Mouse (Mus musculus): ENCODE data around the gene Zfp94. TPM values are rescaled to one million over a fixed set of nuclear protein-coding genes. Genes with fewer than 3 reads are reported as not detected.

The Zfp94 gene
- polyA plus RNA-seq (2012; fragmentation: generic; extraction: Trizol): 2.1 TPM

DNA sequence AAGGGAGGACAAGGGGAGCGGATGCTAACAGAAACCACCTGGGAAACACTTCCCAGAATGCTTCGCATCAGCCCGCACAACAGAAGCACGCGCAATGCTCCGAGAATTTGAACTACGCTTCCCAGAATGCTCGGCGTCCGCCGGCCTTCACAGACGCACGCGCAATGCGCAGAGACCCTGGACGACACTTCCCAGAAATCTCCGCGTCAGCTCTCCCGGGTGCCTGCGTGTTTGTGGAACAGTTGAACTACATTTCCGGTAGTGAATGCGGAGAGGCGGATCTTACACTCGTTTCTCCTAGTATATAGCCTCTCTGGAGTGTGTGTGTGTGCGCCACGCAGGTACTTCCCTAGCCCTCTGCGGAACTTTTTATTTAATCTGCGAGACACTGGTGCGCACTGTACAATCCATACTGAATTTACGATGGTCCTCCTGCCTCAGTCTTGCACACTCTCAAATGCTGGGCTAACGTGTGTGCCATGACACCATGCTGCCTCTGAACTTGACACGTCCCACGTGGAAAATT, at the start of gene Zfp94:
Gene Zfp94, minus strand, starts transcription at position 100 of the 526 bp plus-strand sequence.
- TF ChIP-seq POLR2AphosphoS2 (IDR thresholded peaks at IDR 0.05; ENCODE audit: insufficient read length, low read depth) (peak; percentile 67), REST (IDR thresholded peaks at IDR 0.05; ENCODE audit: insufficient read depth, insufficient read length) (no peak), POLR2A (IDR thresholded peaks at IDR 0.05; ENCODE audit: insufficient read length, low read depth) (peak; percentile 74)

DNA sequence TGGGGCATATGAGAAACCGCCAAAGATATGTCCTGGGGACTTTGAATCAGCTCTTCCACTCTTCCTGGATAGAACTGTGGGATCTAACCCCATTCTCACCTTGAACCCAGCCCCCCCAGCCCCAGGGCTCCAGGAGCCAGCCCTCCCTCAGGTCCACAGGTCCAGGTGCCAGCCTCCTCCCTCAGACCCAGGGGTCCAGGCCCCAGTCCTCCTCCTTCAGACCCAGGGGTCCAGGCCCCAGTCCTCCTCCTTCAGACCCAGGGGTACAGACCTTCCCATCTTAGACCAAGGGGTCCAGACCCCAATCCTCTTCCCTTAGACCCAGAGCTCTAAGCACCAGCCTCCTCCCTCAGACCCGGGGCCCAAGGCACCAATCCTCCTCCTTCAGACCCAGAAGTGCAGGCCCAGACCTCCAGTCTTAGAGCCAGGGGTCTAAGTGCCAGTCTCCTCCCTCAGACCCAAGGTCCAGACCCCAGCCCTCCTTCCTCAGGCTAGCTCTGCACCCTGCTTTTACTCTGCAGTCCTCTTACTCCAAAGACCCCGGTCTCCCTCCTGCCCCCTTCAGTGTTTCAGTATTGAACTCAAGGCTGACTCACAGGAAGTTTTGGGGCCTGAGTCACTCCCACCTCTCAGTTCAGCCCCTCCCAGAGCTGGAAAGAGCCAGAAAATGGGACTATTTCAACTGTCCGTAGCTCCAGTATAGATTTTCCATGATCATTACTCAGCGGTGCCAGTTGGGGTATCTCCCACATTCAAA, 49.0 kb upstream of the Zfp94 start:
- Histone ChIP-seq H3ac (ENCODE audit: control insufficient read depth, insufficient read length) (no peak overlapping the region), H3K4me3 (peak overlapping the region; percentile 5), H3K27me3 (ENCODE audit: control insufficient read depth, insufficient read depth, insufficient read length) (no peaks in the 10 kb centered on the region), H3K79me2 (ENCODE audit: control insufficient read depth, insufficient read depth) (no peaks in the 10 kb centered on the region), H3K4me2 (ENCODE audit: low read depth) (peak overlapping the region; percentile 48), H3K36me3 (ENCODE audit: control insufficient read depth, insufficient read depth) (no peaks in the 10 kb centered on the region)
- no peak for TF ChIP-seq MAX (IDR thresholded peaks at IDR 0.05; ENCODE audit: low read depth)
- no peak for TF ChIP-seq TCF12 (IDR thresholded peaks at IDR 0.05; ENCODE audit: insufficient read depth, poor library complexity, severe bottlenecking)
- TF ChIP-seq TCF3 (IDR thresholded peaks at IDR 0.05; ENCODE audit: insufficient read length, low read depth): no peak
- no peak for TF ChIP-seq CEBPB (IDR thresholded peaks at IDR 0.05; ENCODE audit: insufficient read depth, poor library complexity, severe bottlenecking)
- no peak for TF ChIP-seq E2F4 (IDR thresholded peaks at IDR 0.05; ENCODE audit: insufficient read depth)
- TF ChIP-seq REST (IDR thresholded peaks at IDR 0.05; ENCODE audit: insufficient read depth, insufficient read length): no peak
- no peak for TF ChIP-seq SRF (IDR thresholded peaks at IDR 0.05; ENCODE audit: control insufficient read depth, insufficient read length, low read depth)
- TF ChIP-seq POLR2AphosphoS2 (IDR thresholded peaks at IDR 0.05; ENCODE audit: insufficient read length, low read depth): no peak
- TF ChIP-seq POLR2A (IDR thresholded peaks at IDR 0.05; ENCODE audit: insufficient read length, low read depth): no peak
- TF ChIP-seq MYOD1 (IDR thresholded peaks at IDR 0.05; ENCODE audit: control insufficient read depth in 1 of 3, insufficient read length in 2 of 3, low read depth in 2 of 3): no peak

More for the DNA sequence above, at the start of gene Zfp94:
- Histone ChIP-seq H3K4me2 (ENCODE audit: low read depth) (peak within 1 kb of the TSS; percentile 92), H3ac (ENCODE audit: control insufficient read depth, insufficient read length) (no peak within 1 kb of the TSS), H3K36me3 (ENCODE audit: control insufficient read depth, insufficient read depth) (no peaks in the 10 kb centered on the region), H3K27me3 (ENCODE audit: control insufficient read depth, insufficient read depth, insufficient read length) (no peaks in the 10 kb centered on the region), H3K4me3 (peak within 1 kb of the TSS; percentile 39), H3K79me2 (ENCODE audit: control insufficient read depth, insufficient read depth) (no peaks in the 10 kb centered on the region)

DNA sequence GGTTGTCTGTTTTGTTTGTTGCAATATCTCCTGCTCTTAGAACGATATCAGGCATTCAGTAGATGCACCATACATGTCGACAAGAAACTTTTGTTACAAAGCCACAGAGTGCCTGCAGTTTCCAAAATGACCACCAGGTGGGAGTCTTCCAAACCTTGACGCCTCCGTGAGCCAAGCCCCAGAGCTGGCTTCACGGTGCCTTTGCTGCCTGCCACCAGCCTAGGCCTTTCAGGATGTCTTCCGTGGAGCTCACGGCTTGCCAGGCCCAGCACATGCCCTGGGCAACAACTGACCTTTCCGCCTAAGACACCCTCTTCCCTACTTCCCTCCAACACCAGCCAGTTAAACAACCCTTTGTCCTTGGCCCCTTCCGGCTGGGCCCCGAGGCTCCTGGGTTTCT, 48.4 kb upstream of the Zfp94 start:
- TF ChIP-seq POLR2AphosphoS2 (IDR thresholded peaks at IDR 0.05; ENCODE audit: insufficient read length, low read depth) (peak; percentile 18), POLR2A (IDR thresholded peaks at IDR 0.05; ENCODE audit: insufficient read length, low read depth) (peak; percentile 54), MYOG (IDR thresholded peaks at IDR 0.05; ENCODE audit: control insufficient read depth in 1 of 3, insufficient read depth in 1 of 3, insufficient read length in 2 of 3, low read depth in 2 of 3) (no peak)
- H3K4me2 ChIP-seq (ENCODE audit: low read depth): peak overlapping the region; percentile 40
- H3K36me3 ChIP-seq (ENCODE audit: control insufficient read depth, insufficient read depth): no peaks in the 10 kb centered on the region
- H3K27me3 ChIP-seq (ENCODE audit: control insufficient read depth, insufficient read depth, insufficient read length): no peaks in the 10 kb centered on the region
- H3K79me2 ChIP-seq (ENCODE audit: control insufficient read depth, insufficient read depth): no peaks in the 10 kb centered on the region
- H3ac ChIP-seq (ENCODE audit: control insufficient read depth, insufficient read length): no peak overlapping the region
- H3K4me3 ChIP-seq: peak overlapping the region; percentile 5

DNA sequence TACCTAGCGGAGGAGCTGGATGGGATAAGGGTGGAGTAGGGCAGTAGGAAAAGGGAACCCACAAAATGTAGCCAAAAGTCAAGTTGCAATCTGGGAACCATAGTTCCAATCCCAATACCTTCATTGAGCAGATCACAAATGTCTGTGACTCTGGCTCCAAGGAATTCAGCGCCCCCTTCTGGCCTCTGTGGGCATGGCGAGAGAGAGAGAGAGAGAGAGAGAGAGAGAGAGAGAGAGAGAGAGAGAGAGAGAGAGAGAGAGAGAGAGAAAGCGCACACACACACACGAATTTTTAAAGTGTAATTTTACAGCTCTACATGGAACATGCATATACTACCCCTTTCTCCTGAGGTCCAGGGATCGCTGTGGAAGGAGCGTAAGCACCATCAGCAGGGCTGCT, 46.8 kb upstream of the Zfp94 start:
- Histone ChIP-seq H3K27me3 (ENCODE audit: control insufficient read depth, insufficient read depth, insufficient read length) (no peaks in the 10 kb centered on the region), H3K4me3 (no peak overlapping the region), H3ac (ENCODE audit: control insufficient read depth, insufficient read length) (no peak overlapping the region), H3K4me2 (ENCODE audit: low read depth) (peak overlapping the region; percentile 12), H3K79me2 (ENCODE audit: control insufficient read depth, insufficient read depth) (no peaks in the 10 kb centered on the region), H3K36me3 (ENCODE audit: control insufficient read depth, insufficient read depth) (no peaks in the 10 kb centered on the region)
- no peak for TF ChIP-seq USF1 (IDR thresholded peaks at IDR 0.05; ENCODE audit: low read depth)
- TF ChIP-seq SRF (IDR thresholded peaks at IDR 0.05; ENCODE audit: control insufficient read depth, insufficient read length, low read depth): no peak
- no peak for TF ChIP-seq E2F4 (IDR thresholded peaks at IDR 0.05; ENCODE audit: insufficient read depth)
- TF ChIP-seq TCF3 (IDR thresholded peaks at IDR 0.05; ENCODE audit: insufficient read length, low read depth): no peak
- no peak for TF ChIP-seq MYOD1 (IDR thresholded peaks at IDR 0.05; ENCODE audit: control insufficient read depth in 1 of 3, insufficient read length in 2 of 3, low read depth in 2 of 3)
- no peak for TF ChIP-seq CEBPB (IDR thresholded peaks at IDR 0.05; ENCODE audit: insufficient read depth, poor library complexity, severe bottlenecking)
- no peak for TF ChIP-seq MYOG (IDR thresholded peaks at IDR 0.05; ENCODE audit: control insufficient read depth in 1 of 3, insufficient read depth in 1 of 3, insufficient read length in 2 of 3, low read depth in 2 of 3)
- TF ChIP-seq POLR2A (IDR thresholded peaks at IDR 0.05; ENCODE audit: insufficient read length, low read depth): no peak
- no peak for TF ChIP-seq REST (IDR thresholded peaks at IDR 0.05; ENCODE audit: insufficient read depth, insufficient read length)
- no peak for TF ChIP-seq POLR2AphosphoS2 (IDR thresholded peaks at IDR 0.05; ENCODE audit: insufficient read length, low read depth)
- no peak for TF ChIP-seq MAX (IDR thresholded peaks at IDR 0.05; ENCODE audit: low read depth)
- no peak for TF ChIP-seq TCF12 (IDR thresholded peaks at IDR 0.05; ENCODE audit: insufficient read depth, poor library complexity, severe bottlenecking)

DNA sequence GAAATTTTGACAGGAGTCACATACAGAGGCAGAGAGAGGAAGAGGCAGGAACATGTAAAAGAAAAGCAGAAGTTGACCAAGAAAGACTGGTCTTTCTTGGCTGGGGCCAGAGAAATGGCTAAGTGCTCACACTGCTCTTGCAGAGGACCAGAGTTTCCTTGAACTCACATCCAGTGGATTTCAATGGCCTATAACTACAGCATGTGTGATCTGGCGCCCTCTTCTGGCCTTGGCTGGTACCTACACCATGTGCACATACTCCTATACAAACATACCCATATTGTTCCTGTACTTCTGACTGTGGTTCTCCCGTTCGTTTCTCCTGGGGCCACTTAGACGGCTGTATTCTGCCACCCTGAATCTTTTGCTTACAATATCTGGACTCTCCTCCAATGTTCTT, 44.5 kb upstream of the Zfp94 start:
- no peak overlapping the region for H3K4me3 ChIP-seq
- no peak overlapping the region for H3K4me2 ChIP-seq (ENCODE audit: low read depth)
- H3ac ChIP-seq (ENCODE audit: control insufficient read depth, insufficient read length): no peak overlapping the region
- H3K36me3 ChIP-seq (ENCODE audit: control insufficient read depth, insufficient read depth): no peaks in the 10 kb centered on the region
- peaks cover 2% of the 10 kb centered on the region for H3K27me3 ChIP-seq (ENCODE audit: control insufficient read depth, insufficient read depth, insufficient read length)
- TF ChIP-seq MYOD1 (IDR thresholded peaks at IDR 0.05; ENCODE audit: control insufficient read depth in 1 of 3, insufficient read length in 2 of 3, low read depth in 2 of 3): no peak
- TF ChIP-seq POLR2AphosphoS2 (IDR thresholded peaks at IDR 0.05; ENCODE audit: insufficient read length, low read depth): no peak
- TF ChIP-seq CEBPB (IDR thresholded peaks at IDR 0.05; ENCODE audit: insufficient read depth, poor library complexity, severe bottlenecking): no peak
- TF ChIP-seq TCF3 (IDR thresholded peaks at IDR 0.05; ENCODE audit: insufficient read length, low read depth): no peak
- no peak for TF ChIP-seq USF1 (IDR thresholded peaks at IDR 0.05; ENCODE audit: low read depth)
- TF ChIP-seq E2F4 (IDR thresholded peaks at IDR 0.05; ENCODE audit: insufficient read depth): no peak
- no peak for TF ChIP-seq MAX (IDR thresholded peaks at IDR 0.05; ENCODE audit: low read depth)
- TF ChIP-seq MYOG (IDR thresholded peaks at IDR 0.05; ENCODE audit: control insufficient read depth in 1 of 3, insufficient read depth in 1 of 3, insufficient read length in 2 of 3, low read depth in 2 of 3): no peak
- no peak for TF ChIP-seq REST (IDR thresholded peaks at IDR 0.05; ENCODE audit: insufficient read depth, insufficient read length)
- no peak for TF ChIP-seq TCF12 (IDR thresholded peaks at IDR 0.05; ENCODE audit: insufficient read depth, poor library complexity, severe bottlenecking)
- TF ChIP-seq POLR2A (IDR thresholded peaks at IDR 0.05; ENCODE audit: insufficient read length, low read depth): no peak
- H3K79me2 ChIP-seq (ENCODE audit: control insufficient read depth, insufficient read depth): no peaks in the 10 kb centered on the region
